Mouse (Mus musculus) spleen, postnatal 4 days (tissue): Measurements from ENCODE around the gene Blm.
A peak's percentile ranks its signal among the peaks of the same experiment; 100 is the strongest.

Source experiments
- DNase-seq, 2 experiments: peaks; one replicate each; pipeline ENCODE4 v3.0.0; 2022; ENCODE audit warnings: low spot score in 2 of 2

Blm gene

GRCm38 (mm10) chr7:80439789-80440488 lies 95.0 kb downstream of the Blm start:
- no peak for DNase-seq

DNA sequence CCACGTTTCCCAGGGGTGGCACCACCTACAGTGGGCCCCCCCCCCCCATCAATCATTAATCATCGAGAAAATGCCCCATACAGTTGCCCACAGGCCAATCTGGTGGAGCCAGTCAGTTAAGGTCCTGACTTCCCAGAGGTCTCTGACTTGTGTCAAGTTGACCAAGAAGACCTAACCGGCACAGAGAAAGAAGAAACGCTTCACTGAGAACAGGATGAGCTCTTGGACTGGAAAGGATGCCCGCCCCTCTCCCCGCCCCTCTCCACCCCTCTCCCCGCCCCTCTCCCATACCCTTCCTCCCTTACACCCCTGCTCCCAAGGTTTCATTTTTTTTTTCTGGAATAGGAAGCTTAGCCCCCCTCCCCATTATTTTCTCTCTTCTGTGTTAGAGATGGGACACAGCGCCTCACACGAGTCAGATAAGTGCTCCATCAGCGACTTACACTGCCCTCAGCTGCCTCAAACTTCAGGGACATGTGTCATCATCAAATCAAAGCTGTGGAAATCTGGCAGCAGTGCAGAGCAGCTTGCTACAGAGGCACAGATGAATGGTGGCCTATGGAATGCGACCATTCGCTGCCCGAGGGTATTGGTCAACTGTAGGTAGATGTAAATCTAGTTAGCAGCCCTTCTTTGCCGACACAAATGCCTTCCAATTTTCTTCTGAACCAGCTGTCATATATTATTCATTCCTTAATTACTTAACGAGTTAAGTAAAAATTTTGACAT lies 95.7 kb downstream of the Blm start:
- no peak for DNase-seq

- DNase-seq, result no peak
Observed at GRCm38 (mm10) chr7:80436571-80436970, 98.3 kb downstream of the Blm start.

DNA sequence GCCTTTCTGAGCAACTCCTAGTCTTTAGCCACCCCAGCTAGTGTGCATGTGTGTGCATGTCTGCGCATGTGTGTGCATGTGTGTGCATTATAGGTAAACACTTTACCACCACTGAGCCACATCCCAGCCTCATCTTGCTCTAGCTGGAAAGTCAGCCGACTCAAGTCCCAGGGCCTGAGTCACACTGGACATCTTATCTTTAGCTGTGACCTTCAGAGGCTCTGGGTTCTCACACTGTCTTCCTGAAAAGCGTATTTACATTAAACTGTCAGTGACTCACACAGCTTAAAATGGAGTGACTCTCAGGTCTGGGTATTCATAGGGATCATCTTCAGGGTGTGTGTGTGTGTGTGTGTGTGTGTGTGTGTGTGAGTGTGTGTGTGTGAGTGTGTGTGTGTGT lies 99.3 kb downstream of the Blm start:
- DNase-seq, result no peak

DNA sequence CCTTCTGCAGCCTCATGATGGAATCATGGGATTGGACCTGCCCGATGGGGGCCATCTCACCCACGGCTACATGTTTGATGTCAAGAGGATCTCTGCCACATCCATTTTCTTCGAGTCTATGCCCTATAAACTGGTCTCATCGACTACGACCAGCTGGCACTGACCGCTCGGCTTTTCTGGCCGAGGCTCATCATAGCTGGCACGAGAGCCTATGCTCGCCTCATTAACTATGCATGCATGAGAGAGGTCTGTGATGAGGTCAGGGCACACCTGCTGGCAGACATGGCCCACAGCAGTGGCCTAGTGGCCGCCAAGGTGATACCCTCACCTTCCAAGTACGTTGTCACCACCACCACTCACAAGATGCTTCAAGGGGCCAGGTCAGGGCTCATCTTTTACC lies 105.3 kb downstream of the Blm start:
- no peak for DNase-seq

- no peak for DNase-seq
Observed at GRCm38 (mm10) chr7:80427730-80428129, 107.2 kb downstream of the Blm start.

GRCm38 (mm10) chr7:80426363-80426762 lies 108.6 kb downstream of the Blm start:
- peak in 1 of 2 experiments; percentile 41 for DNase-seq

- no peak for DNase-seq
Observed at GRCm38 (mm10) chr7:80424722-80425121, 110.2 kb downstream of the Blm start.

GRCm38 (mm10) chr7:80422759-80423480 lies 112.0 kb downstream of the Blm start:
- DNase-seq, result no peak

GRCm38 (mm10) chr7:80421576-80421975 lies 113.3 kb downstream of the Blm start:
- DNase-seq, result no peak

- DNase-seq, result no peak
Observed at GRCm38 (mm10) chr7:80420586-80420985, 114.3 kb downstream of the Blm start.

GRCm38 (mm10) chr7:80419278-80419677 lies 115.6 kb downstream of the Blm start:
- DNase-seq, result no peak

- DNase-seq, result no peak
Observed at GRCm38 (mm10) chr7:80418036-80418435, 116.9 kb downstream of the Blm start.

GRCm38 (mm10) chr7:80417601-80418000 lies 117.3 kb downstream of the Blm start:
- no peak for DNase-seq

DNA sequence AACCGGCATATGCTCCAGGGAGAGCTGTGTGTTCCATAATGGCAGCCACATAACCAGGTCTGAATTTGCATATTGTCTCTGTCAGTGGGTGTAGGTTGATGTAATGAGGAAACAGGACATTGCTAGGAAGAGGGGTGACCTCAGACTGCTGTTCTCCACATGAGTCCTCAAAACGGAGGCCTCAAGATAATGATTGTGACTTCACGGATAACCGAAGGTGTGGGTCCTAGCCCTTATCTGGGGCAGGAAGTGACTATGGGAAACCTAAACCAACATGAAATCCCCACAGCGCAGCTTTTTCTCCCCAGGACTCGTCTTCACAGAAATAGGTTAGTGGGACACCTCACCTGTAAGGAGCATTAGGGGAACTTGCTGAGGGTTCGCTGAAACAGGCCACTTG lies 118.0 kb downstream of the Blm start:
- DNase-seq, result no peak

DNA sequence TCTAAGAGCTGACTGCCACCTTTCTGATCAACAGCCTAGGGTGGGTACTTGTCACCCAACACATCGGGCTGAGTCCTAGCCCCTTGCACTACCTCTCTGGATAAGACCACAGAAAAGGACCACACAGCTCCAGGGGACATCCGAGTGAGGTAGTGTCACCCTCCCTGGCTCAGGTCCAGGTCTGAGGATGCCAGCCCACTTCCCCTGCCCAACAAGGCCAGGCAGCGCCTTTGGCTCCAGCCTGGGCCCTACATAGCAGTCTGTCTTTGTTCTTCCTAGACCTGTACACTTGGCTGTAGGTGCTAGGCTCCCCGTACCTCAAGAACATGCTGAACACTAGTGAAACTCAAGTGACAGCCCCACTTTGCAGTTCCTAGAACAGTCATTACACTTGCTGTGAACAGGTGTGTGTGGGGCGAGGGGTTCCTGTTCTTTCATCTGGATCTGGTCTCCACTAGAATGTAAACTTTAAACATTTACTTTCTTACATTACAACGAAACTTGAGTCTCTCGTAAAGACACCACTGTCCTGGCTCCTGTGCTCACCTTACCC lies 120.5 kb downstream of the Blm start:
- DNase-seq, result no peak

- DNase-seq, result no peak
Observed at GRCm38 (mm10) chr7:80413512-80414302, 121.2 kb downstream of the Blm start.

DNA sequence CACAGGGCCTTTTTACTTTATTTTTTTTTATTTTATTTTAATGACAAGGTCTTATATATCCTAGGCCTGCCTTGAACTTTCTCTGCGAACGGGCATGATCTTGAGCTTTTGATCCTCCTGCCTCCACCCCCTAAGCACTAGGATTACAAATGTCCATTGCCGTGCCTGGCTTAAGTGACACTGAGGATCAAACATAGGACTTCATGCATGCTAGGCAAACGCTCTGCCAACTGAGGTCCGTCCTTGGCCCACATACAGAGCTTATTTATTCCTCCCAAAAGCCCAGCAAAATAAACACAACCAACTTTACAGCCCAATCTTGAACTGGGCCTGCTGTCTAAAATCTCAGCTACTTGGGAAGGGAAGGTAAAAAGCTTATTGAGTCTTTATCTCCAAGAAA lies 122.1 kb downstream of the Blm start:
- no peak for DNase-seq

DNA sequence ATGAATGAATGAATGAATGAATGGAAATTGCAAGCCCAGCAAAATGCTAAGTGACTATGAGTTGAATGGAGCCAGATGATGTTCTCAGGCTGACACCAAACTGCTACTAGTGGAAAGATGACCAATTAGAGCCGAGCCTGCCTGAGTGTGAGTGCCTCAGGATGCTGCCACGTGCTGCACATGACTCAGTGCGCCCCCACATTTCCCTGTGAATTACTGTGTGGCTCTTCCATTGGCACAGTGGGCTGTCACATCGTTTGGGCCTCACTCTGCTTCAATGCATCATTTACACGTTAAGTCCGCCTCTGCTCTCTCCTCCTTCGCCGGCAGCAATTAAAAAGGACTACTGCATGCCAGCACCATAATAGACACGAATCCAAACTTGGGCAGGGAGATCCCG lies 122.6 kb downstream of the Blm start:
- DNase-seq, result no peak

- DNase-seq, result no peak
Observed at GRCm38 (mm10) chr7:80410380-80410779, 124.5 kb downstream of the Blm start.

DNA sequence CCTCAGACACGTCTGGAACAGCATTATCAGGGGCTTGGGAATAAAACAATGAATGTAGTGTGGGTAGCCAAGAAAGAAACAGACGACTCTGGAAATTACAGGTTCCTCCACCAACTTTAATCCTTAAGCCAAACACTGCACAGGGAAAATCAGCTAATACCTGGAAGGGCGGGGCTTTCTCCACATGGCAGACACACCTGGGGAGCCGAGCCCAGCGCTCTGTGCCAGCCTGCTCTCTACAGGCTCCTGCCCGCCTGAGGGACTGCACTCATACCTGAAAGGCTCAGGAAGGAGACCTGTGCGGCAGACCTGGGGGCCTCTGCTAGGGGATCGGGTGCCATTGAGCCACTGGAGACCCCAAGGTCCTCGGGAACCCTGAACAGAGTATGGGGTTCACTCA lies 127.2 kb downstream of the Blm start:
- DNase-seq, result no peak

- DNase-seq, result no peak
Observed at GRCm38 (mm10) chr7:80406186-80406585, 128.7 kb downstream of the Blm start.
